Mouse (Mus musculus) spleen, adult 2 months (tissue): ENCODE results near the gene Insc.

Experiments used
- CTCF ChIP-seq: fragments of 200-500 bp; IDR thresholded peaks from 2 replicates; pipeline ENCODE4 v1.5.1; 2011; ENCODE audit warnings: mild to moderate bottlenecking, inconsistent platforms; ENCODE audit not compliant: insufficient read depth, insufficient read length, insufficient replicate concordance; ENCODE audit errors: extremely low read depth
- POLR2A ChIP-seq: fragments of 200-500 bp; IDR thresholded peaks from 2 replicates; pipeline ENCODE4 v1.6.1; 2011; ENCODE audit warnings: low read depth, low read length, inconsistent platforms

- no peak for TF ChIP-seq POLR2A
- no peak for TF ChIP-seq CTCF
These were observed 2.2 kb downstream of the Insc start for GRCm38 (mm10) chr7:114745481-114746271.
